Mouse (Mus musculus) MEL (cell line): ENCODE measurements around the gene Ap2a1. TPM values are rescaled to one million over a fixed set of nuclear protein-coding genes. Genes with fewer than 3 reads are reported as not detected.
"Not testable (repeated sequence)": the region's sequence is repeated elsewhere in the genome, so short reads cannot be mapped to it uniquely, and the experiment has no call there.

Experiments
- DNase-seq: peaks from one replicate; pipeline ENCODE4 v3.0.0; 2011; ENCODE audit warnings: low read depth, low spot score
- H3K27ac ChIP-seq: 2 replicates; pipeline ENCODE4 v1.5.1; 2012; ENCODE audit warnings: low read depth, mild to moderate bottlenecking, control low read depth, low read length, moderate library complexity; ENCODE audit not compliant: control insufficient read depth
- H3K27me3 ChIP-seq, 2 experiments: fragments of 150-350 bp in 1 of 2; sonication (generic) in 1 of 2; 2 replicates each; pipeline ENCODE4 v1.6.1; 2012; ENCODE audit warnings: low read length in 2 of 2, mild to moderate bottlenecking in 2 of 2, improper control_type of control experiment in 1 of 2, moderate library complexity in 1 of 2; ENCODE audit not compliant: insufficient read depth in 2 of 2, control insufficient read depth in 1 of 2
- H3K36me3 ChIP-seq, 2 experiments: 2 replicates each; pipeline ENCODE4 v1.6.1; 2012 to 2014; ENCODE audit warnings: low read length in 2 of 2, improper control_type of control experiment in 1 of 2, inconsistent platforms in 1 of 2, mild to moderate bottlenecking in 1 of 2; ENCODE audit not compliant: insufficient read depth in 2 of 2, control insufficient read depth in 1 of 2
- H3K4me1 ChIP-seq, 2 experiments: fragments of 150-350 bp in 1 of 2; sonication (generic) in 1 of 2; 2 replicates each; pipeline ENCODE4 v1.6.1; 2012; ENCODE audit warnings: low read length in 2 of 2, improper control_type of control experiment in 1 of 2, mild to moderate bottlenecking in 1 of 2; ENCODE audit not compliant: insufficient read depth in 2 of 2, control insufficient read depth in 1 of 2
- H3K4me3 ChIP-seq, 2 experiments: fragments of 150-350 bp in 1 of 2; sonication (generic) in 1 of 2; 2 replicates each; pipeline ENCODE4 v1.5.1; 2012; ENCODE audit warnings: low read depth in 2 of 2, low read length in 2 of 2, mild to moderate bottlenecking in 2 of 2, moderate library complexity in 2 of 2, control low read depth in 1 of 2, improper control_type of control experiment in 1 of 2; ENCODE audit not compliant: control insufficient read depth in 1 of 2, insufficient read depth in 1 of 2
- H3K79me2 ChIP-seq: 2 replicates; pipeline ENCODE4 v1.6.1; 2012; ENCODE audit warnings: mild to moderate bottlenecking, low read length, moderate library complexity; ENCODE audit not compliant: control insufficient read depth, poor library complexity, insufficient read depth
- H3K9ac ChIP-seq: 2 replicates; pipeline ENCODE4 v1.6.1; 2012; ENCODE audit warnings: low read depth, mild to moderate bottlenecking, control low read depth, low read length, moderate library complexity; ENCODE audit not compliant: control insufficient read depth, poor library complexity, severe bottlenecking
- H3K9me3 ChIP-seq: fragments of 150-350 bp; sonication (generic); replicated peaks from 2 replicates; pipeline ENCODE4 v1.6.1; 2012; ENCODE audit warnings: mild to moderate bottlenecking, low read length, improper control_type of control experiment, moderate library complexity; ENCODE audit not compliant: insufficient read depth
- CTCF ChIP-seq, 3 experiments: IDR thresholded peaks in 2 of 3; conservative IDR thresholded peaks in 1 of 3; 2 replicates each; pipeline ENCODE4 v1.5.1; 2011 to 2012; ENCODE audit warnings: low read length in 3 of 3, low read depth in 2 of 3, mild to moderate bottlenecking in 2 of 3, improper control_type of control experiment in 1 of 3, inconsistent platforms in 1 of 3, mixed read lengths in 1 of 3, moderate library complexity in 1 of 3; ENCODE audit not compliant: control insufficient read depth in 1 of 3, insufficient read depth in 1 of 3, poor library complexity in 1 of 3, severe bottlenecking in 1 of 3
- EP300 ChIP-seq, 2 experiments: IDR thresholded peaks; 2 replicates each; pipeline ENCODE4 v1.6.1; 2011; ENCODE audit warnings: improper control_type of control experiment in 2 of 2, low read length in 2 of 2, low read depth in 1 of 2, mild to moderate bottlenecking in 1 of 2
- ETS1 ChIP-seq: IDR thresholded peaks from 2 replicates; pipeline ENCODE4 v1.6.1; 2012; ENCODE audit warnings: low read depth, mild to moderate bottlenecking, inconsistent platforms, low read length, improper control_type of control experiment, moderate library complexity
- GABPA ChIP-seq: IDR thresholded peaks from 2 replicates; pipeline ENCODE4 v1.6.1; 2012; ENCODE audit warnings: low read depth, mild to moderate bottlenecking, inconsistent platforms, low read length, improper control_type of control experiment, moderate library complexity
- KAT2A ChIP-seq: conservative IDR thresholded peaks from 2 replicates; pipeline ENCODE4 v1.6.1; 2012; ENCODE audit warnings: low read depth, low read length, improper control_type of control experiment, inconsistent platforms
- MAFK ChIP-seq: IDR thresholded peaks from 2 replicates; pipeline ENCODE4 v1.6.1; 2011; ENCODE audit warnings: low read depth, mild to moderate bottlenecking, low read length, improper control_type of control experiment, borderline replicate concordance
- MYC ChIP-seq: IDR thresholded peaks from 2 replicates; pipeline ENCODE4 v1.6.1; 2011; ENCODE audit warnings: low read depth, mild to moderate bottlenecking, low read length, improper control_type of control experiment, moderate library complexity
- NRF1 ChIP-seq: IDR thresholded peaks from 2 replicates; pipeline ENCODE4 v1.6.1; 2014; ENCODE audit warnings: low read depth, mild to moderate bottlenecking, inconsistent platforms, low read length, improper control_type of control experiment, moderate library complexity; ENCODE audit not compliant: poor library complexity, insufficient read depth, severe bottlenecking
- POLR2A ChIP-seq, 2 experiments: IDR thresholded peaks; 2 replicates each; pipeline ENCODE4 v1.6.1; 2011 to 2012; ENCODE audit warnings: low read length in 2 of 2, mild to moderate bottlenecking in 2 of 2, control low read depth in 1 of 2, improper control_type of control experiment in 1 of 2, low read depth in 1 of 2, moderate library complexity in 1 of 2; ENCODE audit not compliant: control insufficient read depth in 1 of 2, insufficient read depth in 1 of 2, poor library complexity in 1 of 2
- POLR2AphosphoS5 ChIP-seq: IDR thresholded peaks from 2 replicates; pipeline ENCODE4 v1.6.1; 2012; ENCODE audit warnings: low read depth, borderline replicate concordance, mild to moderate bottlenecking, inconsistent platforms, low read length, moderate library complexity, mixed read lengths
- RCOR1 ChIP-seq: IDR thresholded peaks from 2 replicates; pipeline ENCODE4 v1.6.1; 2012; ENCODE audit warnings: low read depth, mild to moderate bottlenecking, inconsistent platforms, low read length, improper control_type of control experiment
- SMC3 ChIP-seq: IDR thresholded peaks from 2 replicates; pipeline ENCODE4 v1.6.1; 2011; ENCODE audit warnings: low read depth, low read length, improper control_type of control experiment
- TBP ChIP-seq: IDR thresholded peaks from 2 replicates; pipeline ENCODE4 v1.8.0; 2011; ENCODE audit warnings: low read depth, low read length, improper control_type of control experiment
- UBTF ChIP-seq: IDR thresholded peaks from 2 replicates; pipeline ENCODE4 v1.6.1; 2012; ENCODE audit warnings: low read depth, mild to moderate bottlenecking, inconsistent platforms, low read length, improper control_type of control experiment, moderate library complexity, borderline replicate concordance; ENCODE audit not compliant: insufficient read depth
- USF1 ChIP-seq: IDR thresholded peaks from 2 replicates; pipeline ENCODE4 v1.6.1; 2014; ENCODE audit warnings: low read depth, mild to moderate bottlenecking, inconsistent platforms, low read length, improper control_type of control experiment, moderate library complexity
- USF2 ChIP-seq, 2 experiments: IDR thresholded peaks; 2 replicates each; pipeline ENCODE4 v1.6.1; 2011 to 2012; ENCODE audit warnings: improper control_type of control experiment in 2 of 2, low read length in 2 of 2, borderline replicate concordance in 1 of 2, inconsistent platforms in 1 of 2, low read depth in 1 of 2, mild to moderate bottlenecking in 1 of 2; ENCODE audit not compliant: insufficient read depth in 1 of 2
- ZKSCAN1 ChIP-seq: IDR thresholded peaks from 2 replicates; pipeline ENCODE4 v1.6.1; 2012; ENCODE audit warnings: low read depth, mild to moderate bottlenecking, inconsistent platforms, low read length, improper control_type of control experiment, moderate library complexity
- ZMIZ1 ChIP-seq: IDR thresholded peaks from 2 replicates; pipeline ENCODE4 v1.6.1; 2012; ENCODE audit warnings: low read depth, mild to moderate bottlenecking, inconsistent platforms, low read length, improper control_type of control experiment, moderate library complexity
- ZNF384 ChIP-seq: IDR thresholded peaks from 2 replicates; pipeline ENCODE4 v1.6.1; 2012; ENCODE audit warnings: low read depth, mild to moderate bottlenecking, inconsistent platforms, low read length, improper control_type of control experiment
- polyA plus RNA-seq, 2 experiments: library from polyadenylated mRNA; stranded (reverse) in 1 of 2; unstranded in 1 of 2; fragments of >175 nt in 1 of 2; fragments of >200 nt in 1 of 2; gene quantifications; 2 replicates each; pipeline versions ENCODE4 v1.2.1 to v1.2.4; 2012; ENCODE audit warnings: low replicate concordance in 2 of 2, low read depth in 1 of 2; ENCODE audit not compliant: insufficient read length in 2 of 2, insufficient read depth in 1 of 2, missing spikeins in 1 of 2
- total RNA-seq: library from RNA; depleted of rRNA; stranded (reverse); fragments of 300-350 nt; gene quantifications from 2 replicates; pipeline ENCODE4 v1.2.3, GENCODE M21; 2012

The Ap2a1 gene
- total and polyA plus RNA-seq, 3 experiments, result 54.0 to 107 (median 73.1) TPM

DNA sequence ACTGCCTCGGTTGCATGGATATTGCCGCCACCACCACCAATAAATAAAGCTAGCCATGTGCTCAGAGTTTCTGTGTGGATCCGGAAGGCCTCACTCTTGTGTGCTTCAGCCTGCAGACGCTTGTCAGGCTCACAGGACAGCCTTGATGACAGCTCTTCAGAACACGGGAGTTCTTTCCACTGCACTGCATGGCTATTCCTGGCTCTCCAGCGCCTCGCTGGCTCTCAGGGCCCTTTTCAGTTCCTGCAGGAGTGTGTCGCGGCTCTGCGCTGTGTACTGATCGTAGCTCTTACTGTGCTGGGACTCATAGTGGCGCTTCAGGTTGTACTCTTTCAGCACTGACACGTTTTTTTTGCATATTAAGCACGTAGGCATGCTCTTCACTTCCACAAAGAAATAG is 51.5 kb downstream of the Ap2a1 start:
- no peaks in the 10 kb centered on the region for H3K36me3 ChIP-seq
- DNase-seq, result no peak
- no peak overlapping the region for H3K9ac ChIP-seq
- H3K4me3 ChIP-seq, result no peak overlapping the region
- no peak overlapping the region for H3K27ac ChIP-seq
- H3K4me1 ChIP-seq, result no peaks in the 10 kb centered on the region
- H3K27me3 ChIP-seq, result no peaks in the 10 kb centered on the region
- H3K9me3 ChIP-seq, result no peaks in the 10 kb centered on the region
- TF ChIP-seq GABPA (no peak), ZKSCAN1 (no peak), NRF1 (no peak), POLR2AphosphoS5 (no peak), TBP (no peak), EP300 (IDR thresholded peaks at IDR 0.05; ENCODE audit: low read depth in 1 of 2, low read length in 2 of 2) (no peak), ETS1 (no peak), USF2 (IDR thresholded peaks at IDR 0.05; ENCODE audit: borderline replicate concordance in 1 of 2, insufficient read depth in 1 of 2, low read depth in 1 of 2, low read length in 2 of 2) (no peak), UBTF (no peak), USF1 (no peak), ZNF384 (no peak), KAT2A (no peak), ZMIZ1 (no peak), RCOR1 (no peak), MYC (no peak), POLR2A (IDR thresholded peaks at IDR 0.05; ENCODE audit: control insufficient read depth in 1 of 2, insufficient read depth in 1 of 2, low read depth in 1 of 2, low read length in 2 of 2, poor library complexity in 1 of 2) (no peak), MAFK (no peak)
- no peaks in the 10 kb centered on the region for H3K79me2 ChIP-seq

DNA sequence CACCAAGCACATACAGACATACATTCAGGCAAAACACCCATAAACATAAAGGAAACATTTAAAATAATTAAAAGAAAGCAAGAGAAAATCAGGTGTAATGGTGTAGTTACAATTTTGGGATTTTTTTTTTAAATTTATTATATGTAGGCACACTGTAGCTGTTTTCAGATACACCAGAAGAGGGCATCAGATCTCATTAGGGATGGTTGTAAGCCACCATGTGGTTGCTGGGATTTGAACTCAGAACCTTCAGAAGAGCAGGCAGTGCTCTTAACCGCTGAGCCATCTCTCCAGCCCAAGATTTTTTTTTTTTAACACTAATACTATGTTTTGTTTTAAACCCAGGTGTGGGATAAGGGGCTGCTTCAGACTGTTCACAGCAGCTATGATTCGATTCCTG is 57.5 kb downstream of the Ap2a1 start:
- not testable (repeated sequence) for H3K27ac ChIP-seq
- peak; percentile 49; the same call in 1 of the 2 replicates for TF ChIP-seq ZNF384
- TF ChIP-seq MYC, result 0 out of 2 replicates have a peak, but pooled peaks have one; percentile 56
- peak in 2 of 3 experiments; percentile 16 to 18; a peak in 1 of 6 replicates for TF ChIP-seq CTCF (IDR thresholded peaks at IDR 0.05 in 2 of 3, conservative IDR thresholded peaks at IDR 0.05 in 1 of 3; ENCODE audit: control insufficient read depth in 1 of 3, insufficient read depth in 1 of 3, low read depth in 2 of 3, low read length in 3 of 3, poor library complexity in 1 of 3, severe bottlenecking in 1 of 3)
- 0 out of 2 replicates have a peak, but pooled peaks have one; percentile 26 for TF ChIP-seq SMC3
- TF ChIP-seq, all 39 proteins: peak for 4; not testable (repeated sequence) for 35
- H3K27me3 ChIP-seq, H3K9me3 ChIP-seq, H3K9ac ChIP-seq, H3K79me2 ChIP-seq, H3K36me3 ChIP-seq, H3K4me3 ChIP-seq, DNase-seq, H3K4me1 ChIP-seq: not testable (repeated sequence)
